Mouse (Mus musculus) frontal cortex, adult 2 months (tissue): ENCODE measurements around the gene 4930535I16Rik. TPM values are rescaled to one million over a fixed set of nuclear protein-coding genes. Genes with fewer than 3 reads are reported as not detected.
A peak's percentile ranks its signal among the peaks of the same experiment; 100 is the strongest.
"Not testable (repeated sequence)": the region's sequence is repeated elsewhere in the genome, so short reads cannot be mapped to it uniquely, and the experiment has no call there.

Source experiments
- DNase-seq, 2 experiments: peaks; one replicate each; pipeline ENCODE4 v3.0.0; 2022; ENCODE audit warnings: low spot score in 1 of 2; ENCODE audit errors: extremely low spot score in 1 of 2
- polyA plus RNA-seq: library from polyadenylated mRNA; depleted of rRNA; stranded (reverse); fragments of >200 nt; gene quantifications from 2 replicates; pipeline ENCODE4 v1.2.3, GENCODE M21; 2012; rRNA removed

The 4930535I16Rik gene
- not detected in 2 replicates for polyA plus RNA-seq

- no peak for DNase-seq
Measured at GRCm38 (mm10) chr4:123917548-123918140, at the start of gene 4930535I16Rik. Gene 4930535I16Rik, minus strand, starts transcription at chr4:123918022.

- DNase-seq: no peak
Measured at GRCm38 (mm10) chr4:123962721-123963120, 44.9 kb upstream of the 4930535I16Rik start.

GRCm38 (mm10) chr4:123960955-123961354, 43.1 kb upstream of the 4930535I16Rik start:
- no peak for DNase-seq

GRCm38 (mm10) chr4:123957891-123958290, 40.1 kb upstream of the 4930535I16Rik start:
- no peak for DNase-seq

GRCm38 (mm10) chr4:123957492-123957808, 39.6 kb upstream of the 4930535I16Rik start:
- DNase-seq: no peak

- DNase-seq: peak; percentile 5 to 81
Measured at GRCm38 (mm10) chr4:123956703-123957491, 39.1 kb upstream of the 4930535I16Rik start.

GRCm38 (mm10) chr4:123952059-123952458, 34.2 kb upstream of the 4930535I16Rik start:
- no peak for DNase-seq

- DNase-seq: no peak
Measured at GRCm38 (mm10) chr4:123949649-123950048, 31.8 kb upstream of the 4930535I16Rik start.

GRCm38 (mm10) chr4:123948901-123949300, 31.1 kb upstream of the 4930535I16Rik start:
- no peak for DNase-seq

- no peak for DNase-seq
Measured at GRCm38 (mm10) chr4:123947149-123947548, 29.3 kb upstream of the 4930535I16Rik start.

GRCm38 (mm10) chr4:123946701-123947100, 28.9 kb upstream of the 4930535I16Rik start:
- no peak for DNase-seq

GRCm38 (mm10) chr4:123940878-123941277, 23.1 kb upstream of the 4930535I16Rik start:
- DNase-seq: not testable (repeated sequence)

GRCm38 (mm10) chr4:123939838-123940237, 22.0 kb upstream of the 4930535I16Rik start:
- peak; percentile 44 to 90 for DNase-seq

GRCm38 (mm10) chr4:123936059-123936458, 18.2 kb upstream of the 4930535I16Rik start:
- DNase-seq: no peak

- no peak for DNase-seq
Measured at GRCm38 (mm10) chr4:123934306-123934705, 16.5 kb upstream of the 4930535I16Rik start.

- DNase-seq: no peak
Measured at GRCm38 (mm10) chr4:123929994-123930393, 12.2 kb upstream of the 4930535I16Rik start.

- DNase-seq: no peak
Measured at GRCm38 (mm10) chr4:123927961-123928360, 10.1 kb upstream of the 4930535I16Rik start.

- no peak for DNase-seq
Measured at GRCm38 (mm10) chr4:123921055-123921565, 3.3 kb upstream of the 4930535I16Rik start.

- DNase-seq: no peak
Measured at GRCm38 (mm10) chr4:123918851-123919250, 1.0 kb upstream of the 4930535I16Rik start.

- peak; percentile 99 to 100 for DNase-seq
Measured at GRCm38 (mm10) chr4:123916748-123917547, 874 bp downstream of the 4930535I16Rik start, which contains the start of gene Rragc. Gene Rragc, plus strand, starts transcription at chr4:123917446.

- DNase-seq: no peak
Measured at GRCm38 (mm10) chr4:123912431-123912830, 5.4 kb downstream of the 4930535I16Rik start.
